10 mouse cellular contexts compared by ENCODE assay signal in genomic region chr10:114805884-114806283, GRCm38 (mm10). TPM values are rescaled to one million over a fixed set of nuclear protein-coding genes. Genes with fewer than 3 reads are reported as not detected.
DNase-seq lines count a peak whose midpoint lies in the region; ATAC-seq lines count a peak whose summit lies in the region.
"Had no signal": no experiment of that assay in that cellular context is flagged by ENCODE, and none has a peak within 500 bp of the region (broad histone marks: within the 10 kb centered on the region; RNA-seq: fewer than 3 reads in every experiment).

No protein-coding gene starts in this region.

- H3K27me3 ChIP-seq in hindbrain, embryonic 14.5 days (ENCODE audit: control insufficient read depth, insufficient read depth, low read length), result peaks cover 11% of the 10 kb centered on the region; the same call in 1 of the 2 replicates
- no peaks in the 10 kb centered on the region; the same call in 1 of the 2 replicates for H3K27me3 ChIP-seq in hindbrain, embryonic 16.5 days (replicated peaks; ENCODE audit: control insufficient read depth, insufficient read depth, low read length)

- no peak overlapping the region for H3K4me3 ChIP-seq in hindbrain, embryonic 14.5 days (replicated peaks; ENCODE audit: low read length)
- H3K4me3 ChIP-seq in hindbrain, embryonic 16.5 days (ENCODE audit: low read length), result no peak overlapping the region
- H3K4me3 ChIP-seq: embryonic facial prominence, embryonic 13.5 days; heart, embryonic 15.5 days had no signal

- H3K4me2 ChIP-seq in hindbrain, embryonic 14.5 days (replicated peaks), result no peak overlapping the region
- no peak overlapping the region for H3K4me2 ChIP-seq in hindbrain, embryonic 16.5 days (ENCODE audit: low read length)
- H3K4me2 ChIP-seq: embryonic facial prominence, embryonic 13.5 days; heart, embryonic 15.5 days had no signal

- H3K27ac ChIP-seq in hindbrain, embryonic 14.5 days, result no peak overlapping the region
- H3K27ac ChIP-seq in hindbrain, embryonic 16.5 days (ENCODE audit: low read depth, low read length), result no peak overlapping the region
- H3K27ac ChIP-seq: embryonic facial prominence, embryonic 13.5 days; heart, embryonic 15.5 days had no signal

- no peaks in the 10 kb centered on the region for H3K9me3 ChIP-seq in hindbrain, embryonic 14.5 days (ENCODE audit: control insufficient read depth, low read length)
- H3K9me3 ChIP-seq in hindbrain, embryonic 16.5 days (ENCODE audit: control insufficient read depth, low read length), result no peaks in the 10 kb centered on the region
- H3K9me3 ChIP-seq: embryonic facial prominence, embryonic 13.5 days; heart, embryonic 15.5 days had no signal

- ATAC-seq in hindbrain, embryonic 14.5 days (ENCODE audit: low FRiP score), result no peak
- ATAC-seq in hindbrain, embryonic 16.5 days, result no peak

- 34% methylated on average over 3 of the region's 3 CpGs for WGBS in hindbrain, embryonic 14.5 days
- 35% methylated on average over 3 of the region's 3 CpGs for WGBS in hindbrain, embryonic 16.5 days

- H3K4me1 ChIP-seq in hindbrain, embryonic 14.5 days (replicated peaks; ENCODE audit: control insufficient read depth, insufficient read depth, low read length), result 0 out of 2 replicates have a peak, but pooled peaks cover 4% of the 10 kb centered on the region
- no peaks in the 10 kb centered on the region for H3K4me1 ChIP-seq in hindbrain, embryonic 16.5 days (ENCODE audit: control insufficient read depth, insufficient read depth, low read depth, low read length)

- no peak overlapping the region for H3K9ac ChIP-seq in hindbrain, embryonic 14.5 days
- no peak overlapping the region for H3K9ac ChIP-seq in hindbrain, embryonic 16.5 days (ENCODE audit: low read depth, low read length)
- H3K9ac ChIP-seq: embryonic facial prominence, embryonic 13.5 days; heart, embryonic 15.5 days had no signal

- H3K36me3 ChIP-seq in hindbrain, embryonic 14.5 days (replicated peaks; ENCODE audit: control insufficient read depth, insufficient read depth), result no peaks in the 10 kb centered on the region
- H3K36me3 ChIP-seq in hindbrain, embryonic 16.5 days (ENCODE audit: control insufficient read depth, insufficient read depth, low read length), result no peaks in the 10 kb centered on the region
- H3K36me3 ChIP-seq: embryonic facial prominence, embryonic 13.5 days; heart, embryonic 15.5 days had no signal

- peak; percentile 66 for DNase-seq in hindbrain, embryonic 14.5 days (ENCODE audit: low spot score)
- DNase-seq in ovary, postnatal 14 days (ENCODE audit: low spot score), result peak; percentile 1
- DNase-seq in ovary, postnatal 10 days (ENCODE audit: low spot score), result no peak
- DNase-seq in cerebellum, postnatal 10 days, result peak; percentile 86 to 91
- peak; percentile 53 for DNase-seq in retina, postnatal 1 day
- DNase-seq in MN1 (ENCODE audit: low spot score), result no peak
- no peak for DNase-seq in natural killer cell, adult 2 months (ENCODE audit: low spot score in 2 of 2)

RNA-seq across cellular contexts. Expression of gene Trhde, which starts 3.8 kb away (rescaled TPM):
- polyA plus RNA-seq in hindbrain, embryonic 14.5 days (2014; fragmentation: Nextera tagmentation; extraction: Ambion mirVana), result 7.7 and 9.5 TPM in 2 replicates
- 8.0 and 8.4 TPM in 2 replicates for polyA plus RNA-seq in hindbrain, embryonic 16.5 days (2015; fragmentation: Nextera tagmentation; extraction: Ambion mirVana)

Comparison
In these comparisons a context has a peak if more than half of its experiments do, and no peak if none do; other contexts are left out.
1. DNase-seq: peak in hindbrain, embryonic 14.5 days (single experiment), ovary, postnatal 14 days (single experiment), cerebellum, postnatal 10 days (2 of 2) and retina, postnatal 1 day (single experiment); none in ovary, postnatal 10 days (single experiment), MN1 (single experiment) and natural killer cell, adult 2 months (0 of 2).